Mouse (Mus musculus) olfactory bulb, adult 2 months (tissue): ENCODE measurements at regions not wholly inside any gene's neighbourhood (a gene's known extent, or its start where the extent isn't known, plus 50 kb on each side); places are given as distances from the start of the nearest gene placed in this dataset.

Source experiments
- CTCF ChIP-seq: fragments of 200-500 bp; IDR thresholded peaks from 2 replicates; pipeline ENCODE4 v1.5.1; 2012; ENCODE audit warnings: low read depth, mild to moderate bottlenecking, low read length, moderate library complexity; ENCODE audit not compliant: insufficient read depth
- POLR2A ChIP-seq: fragments of 200-500 bp; IDR thresholded peaks from 2 replicates; pipeline ENCODE4 v1.6.1; 2012; ENCODE audit warnings: mild to moderate bottlenecking, low read depth, low read length, moderate library complexity; ENCODE audit not compliant: insufficient read depth

- TF ChIP-seq CTCF (no peak), POLR2A (no peak)
These were observed 81.1 kb upstream of the Gm10260 start for GRCm38 (mm10) chr13:97841503-97841902.
